Mouse (Mus musculus): Measurements from ENCODE around the gene Slc39a10. TPM values are rescaled to one million over a fixed set of nuclear protein-coding genes. Genes with fewer than 3 reads are reported as not detected.
A peak's percentile ranks its signal among the peaks of the same experiment; 100 is the strongest.

The Slc39a10 gene
- polyA plus RNA-seq, 1 experiment from 2014 or later = 9.8 TPM

DNA sequence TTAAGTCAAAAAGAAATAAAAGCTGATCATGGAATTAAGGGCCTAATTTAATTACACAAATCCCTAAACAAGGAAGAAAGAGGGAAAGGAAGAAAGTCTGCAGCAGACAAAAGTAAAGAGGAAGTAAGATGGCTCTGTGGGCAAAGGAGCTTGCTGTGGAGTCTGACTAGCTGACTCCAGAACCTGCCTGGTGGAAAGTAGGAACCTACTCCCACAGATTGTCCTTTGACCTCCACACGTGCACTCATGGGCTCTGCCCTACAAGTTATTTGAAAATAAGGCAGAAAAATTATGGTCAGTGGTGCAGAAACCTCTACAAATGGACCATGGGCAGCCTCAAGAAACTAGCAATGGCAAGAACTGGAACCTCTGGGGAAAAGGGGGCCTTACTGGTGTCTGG, 32.6 kb downstream of the Slc39a10 start:
- H3K4me3 ChIP-seq = no peak overlapping the region
- no peaks in the 10 kb centered on the region for H3K4me1 ChIP-seq
- H3K9me3 ChIP-seq (replicated peaks) = no peaks in the 10 kb centered on the region
- H3K27me3 ChIP-seq (replicated peaks) = no peaks in the 10 kb centered on the region
- ATAC-seq = no peak
- H3K9ac ChIP-seq = no peak overlapping the region
- H3K36me3 ChIP-seq = no peaks in the 10 kb centered on the region
- WGBS (ENCODE audit: insufficient replicate concordance) = 33% methylated on average over 1 of the region's 1 CpGs
- H3K4me2 ChIP-seq = no peak overlapping the region
- H3K27ac ChIP-seq = no peak overlapping the region

- Histone ChIP-seq H3K4me1 (peaks cover 8% of the 10 kb centered on the region), H3K36me3 (no peaks in the 10 kb centered on the region), H3K9ac (no peak overlapping the region), H3K27me3 (replicated peaks) (no peaks in the 10 kb centered on the region), H3K9me3 (replicated peaks) (no peaks in the 10 kb centered on the region), H3K4me3 (no peak overlapping the region), H3K27ac (no peak overlapping the region), H3K4me2 (no peak overlapping the region)
- 67% methylated on average over 5 of the region's 5 CpGs for WGBS (ENCODE audit: insufficient replicate concordance)
- ATAC-seq = no peak
Measured at GRCm38 (mm10) chr1:46858579-46858978, 34.1 kb downstream of the Slc39a10 start.

GRCm38 (mm10) chr1:46856498-46856897, 36.2 kb downstream of the Slc39a10 start:
- no peak overlapping the region for H3K4me2 ChIP-seq
- H3K9ac ChIP-seq = no peak overlapping the region
- WGBS (ENCODE audit: insufficient replicate concordance) = 40% methylated on average over 4 of the region's 4 CpGs
- ATAC-seq = no peak
- no peaks in the 10 kb centered on the region for H3K9me3 ChIP-seq (replicated peaks)
- H3K4me3 ChIP-seq = no peak overlapping the region
- H3K27ac ChIP-seq = no peak overlapping the region
- H3K27me3 ChIP-seq (replicated peaks) = no peaks in the 10 kb centered on the region
- H3K36me3 ChIP-seq = no peaks in the 10 kb centered on the region
- H3K4me1 ChIP-seq = peaks cover 11% of the 10 kb centered on the region

DNA sequence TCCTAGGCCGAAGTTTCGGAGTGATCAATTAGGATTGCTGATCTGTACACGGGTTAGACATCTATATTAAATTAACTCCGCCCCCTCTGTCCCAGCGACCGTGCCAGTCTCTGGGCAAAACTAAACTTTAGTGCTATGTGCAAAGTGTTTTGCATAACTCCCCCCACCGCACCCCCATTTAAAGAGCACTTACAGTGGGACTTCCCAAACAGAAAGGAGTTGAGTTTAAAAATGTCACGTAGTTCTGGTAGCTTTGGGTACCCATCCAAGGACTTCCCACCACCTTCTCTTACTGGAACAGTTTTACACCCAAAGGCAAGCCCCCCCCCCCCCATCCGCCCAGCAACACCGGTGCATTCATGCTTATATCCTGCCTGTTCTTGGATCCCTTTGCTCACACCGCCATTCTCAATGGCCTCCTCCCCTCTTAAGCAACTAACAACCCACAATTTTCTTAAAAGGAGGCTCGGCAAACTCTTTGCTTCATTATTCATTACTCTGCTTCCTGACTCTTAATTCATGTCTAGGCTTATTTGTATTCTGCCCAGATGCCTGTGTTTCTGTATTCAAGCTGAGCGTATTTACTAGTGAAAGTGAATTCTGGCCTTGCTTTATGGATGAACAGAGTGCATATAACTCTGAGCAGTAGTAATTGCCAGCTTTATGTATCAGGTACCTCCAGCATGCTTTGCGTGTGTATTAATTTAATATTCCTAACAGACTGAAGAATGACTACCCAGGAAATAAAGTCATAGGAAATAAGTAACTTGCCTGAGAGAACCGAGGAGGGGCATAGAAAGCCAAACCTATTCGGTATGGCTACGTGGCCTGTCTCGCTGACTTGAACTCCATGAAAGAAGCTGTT, 38.4 kb downstream of the Slc39a10 start:
- no peak for ATAC-seq

DNA sequence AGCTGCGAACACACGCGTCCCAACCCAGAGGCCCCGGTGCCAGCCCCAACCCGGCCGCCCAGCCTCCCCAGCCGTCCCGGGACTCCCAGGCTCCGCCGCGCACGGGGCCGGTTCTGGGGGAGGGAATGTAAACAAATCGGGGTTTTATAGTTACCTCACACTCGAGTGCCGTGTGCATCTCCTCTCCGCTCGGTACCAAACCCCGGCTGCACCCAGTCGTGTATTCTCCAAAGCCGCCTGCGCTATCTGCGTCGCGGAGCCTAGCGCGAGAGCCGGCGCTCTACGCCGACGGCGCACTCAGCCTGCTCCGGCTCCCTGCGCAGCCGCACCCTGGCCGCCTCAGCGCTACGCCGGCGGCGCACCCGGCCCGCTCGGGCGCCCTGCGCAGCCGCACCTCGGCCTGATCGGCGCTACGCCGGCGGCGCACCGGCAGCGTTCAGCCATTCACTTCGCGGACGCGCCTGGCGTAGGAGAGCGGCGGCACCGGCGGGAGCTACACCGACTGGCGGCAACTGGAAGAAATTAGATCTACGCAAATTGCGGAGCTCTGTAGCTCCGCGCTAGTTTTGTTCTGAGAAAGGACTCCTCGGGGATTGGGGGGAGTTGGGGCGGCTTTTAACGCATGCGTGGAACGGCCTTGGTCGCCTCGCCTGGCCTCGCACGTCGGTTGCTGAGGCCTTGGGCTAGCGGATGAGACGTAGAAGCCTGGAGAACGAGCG, 39.2 kb downstream of the Slc39a10 start:
- H3K4me1 ChIP-seq = peaks cover 20% of the 10 kb centered on the region
- under 1% methylated on average over 86 of the region's 86 CpGs for WGBS (ENCODE audit: insufficient replicate concordance)
- H3K27ac ChIP-seq = peak overlapping the region; percentile 95
- H3K9ac ChIP-seq = peak overlapping the region; percentile 97
- no peaks in the 10 kb centered on the region for H3K27me3 ChIP-seq (replicated peaks)
- H3K36me3 ChIP-seq = no peaks in the 10 kb centered on the region
- peak overlapping the region; percentile 86 for H3K4me3 ChIP-seq
- peak; percentile 94 for ATAC-seq
- H3K9me3 ChIP-seq (replicated peaks) = no peaks in the 10 kb centered on the region
- peak overlapping the region; percentile 93 for H3K4me2 ChIP-seq

More for the DNA sequence above, 38.4 kb downstream of the Slc39a10 start:
- Histone ChIP-seq H3K36me3 (no peaks in the 10 kb centered on the region), H3K4me1 (peaks cover 20% of the 10 kb centered on the region), H3K4me3 (peak overlapping the region; percentile 86), H3K9me3 (replicated peaks) (no peaks in the 10 kb centered on the region), H3K27me3 (replicated peaks) (no peaks in the 10 kb centered on the region), H3K4me2 (peak overlapping the region; percentile 93), H3K27ac (peak overlapping the region; percentile 95), H3K9ac (peak overlapping the region; percentile 73)
- WGBS (ENCODE audit: insufficient replicate concordance) = 28% methylated on average over 18 of the region's 18 CpGs

GRCm38 (mm10) chr1:46852600-46853272, 39.9 kb downstream of the Slc39a10 start:
- H3K27me3 ChIP-seq (replicated peaks) = no peaks in the 10 kb centered on the region
- no peaks in the 10 kb centered on the region for H3K36me3 ChIP-seq
- peaks cover 20% of the 10 kb centered on the region for H3K4me1 ChIP-seq
- peak; percentile 13 for ATAC-seq
- peak overlapping the region; percentile 93 for H3K4me2 ChIP-seq
- 1% methylated on average over 61 of the region's 75 CpGs for WGBS (ENCODE audit: insufficient replicate concordance)
- no peaks in the 10 kb centered on the region for H3K9me3 ChIP-seq (replicated peaks)
- H3K9ac ChIP-seq = peak overlapping the region; percentile 97
- peak overlapping the region; percentile 86 for H3K4me3 ChIP-seq
- peak overlapping the region; percentile 95 for H3K27ac ChIP-seq

- Histone ChIP-seq H3K9me3 (replicated peaks) (no peaks in the 10 kb centered on the region), H3K4me1 (peaks cover 20% of the 10 kb centered on the region), H3K27ac (peak overlapping the region; percentile 95), H3K4me3 (peak overlapping the region; percentile 86), H3K36me3 (no peaks in the 10 kb centered on the region), H3K9ac (peak overlapping the region; percentile 97), H3K27me3 (replicated peaks) (no peaks in the 10 kb centered on the region), H3K4me2 (peak overlapping the region; percentile 93)
- 5% methylated on average over 4 of the region's 4 CpGs for WGBS (ENCODE audit: insufficient replicate concordance)
- no peak for ATAC-seq
Measured at GRCm38 (mm10) chr1:46852216-46852599, 40.4 kb downstream of the Slc39a10 start.

DNA sequence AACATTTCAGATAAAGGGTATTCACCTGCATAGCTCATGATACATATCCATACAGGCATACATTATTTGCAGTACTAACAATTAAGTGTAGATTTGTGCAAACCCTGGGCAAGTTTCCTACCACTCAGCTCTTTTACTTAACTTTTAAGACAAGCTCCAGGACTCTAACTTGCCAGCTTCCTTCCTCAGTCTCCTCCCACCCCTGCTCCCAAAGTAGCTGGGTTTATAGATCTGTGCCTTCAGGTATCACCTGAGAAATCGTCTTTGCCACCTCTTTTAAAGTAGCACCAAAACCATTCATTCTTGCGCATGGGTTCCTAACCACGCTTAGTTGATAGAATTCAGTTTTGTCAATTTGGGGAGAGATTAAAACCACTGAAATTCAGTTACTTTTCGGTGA, 41.1 kb downstream of the Slc39a10 start:
- H3K4me3 ChIP-seq = no peak overlapping the region
- H3K9me3 ChIP-seq (replicated peaks) = no peaks in the 10 kb centered on the region
- WGBS (ENCODE audit: insufficient replicate concordance) = 48% methylated on average over 4 of the region's 4 CpGs
- 0 out of 2 replicates have a peak overlapping the region, but pooled peaks have one; percentile 30 for H3K27ac ChIP-seq
- H3K4me1 ChIP-seq = peaks cover 20% of the 10 kb centered on the region
- no peak overlapping the region for H3K9ac ChIP-seq
- no peaks in the 10 kb centered on the region for H3K36me3 ChIP-seq
- no peak for ATAC-seq
- H3K4me2 ChIP-seq = peak overlapping the region; percentile 93
- no peaks in the 10 kb centered on the region for H3K27me3 ChIP-seq (replicated peaks)

- Histone ChIP-seq H3K4me2 (no peak overlapping the region), H3K27me3 (replicated peaks) (no peaks in the 10 kb centered on the region), H3K4me3 (no peak overlapping the region), H3K36me3 (no peaks in the 10 kb centered on the region), H3K9ac (no peak overlapping the region), H3K4me1 (peaks cover 19% of the 10 kb centered on the region), H3K9me3 (replicated peaks) (no peaks in the 10 kb centered on the region), H3K27ac (no peak overlapping the region)
- WGBS (ENCODE audit: insufficient replicate concordance) = 45% methylated on average over 1 of the region's 1 CpGs
- no peak for ATAC-seq
Measured at GRCm38 (mm10) chr1:46849758-46850157, 42.9 kb downstream of the Slc39a10 start.

GRCm38 (mm10) chr1:46845221-46845620, 47.4 kb downstream of the Slc39a10 start:
- no peaks in the 10 kb centered on the region for H3K4me1 ChIP-seq
- H3K27ac ChIP-seq = no peak overlapping the region
- no peak overlapping the region for H3K4me3 ChIP-seq
- no peak for ATAC-seq
- no peak overlapping the region for H3K4me2 ChIP-seq
- no peak overlapping the region for H3K9ac ChIP-seq
- H3K36me3 ChIP-seq = no peaks in the 10 kb centered on the region
- no peaks in the 10 kb centered on the region for H3K9me3 ChIP-seq (replicated peaks)
- no peaks in the 10 kb centered on the region for H3K27me3 ChIP-seq (replicated peaks)
- WGBS (ENCODE audit: insufficient replicate concordance) = 59% methylated on average over 5 of the region's 5 CpGs

DNA sequence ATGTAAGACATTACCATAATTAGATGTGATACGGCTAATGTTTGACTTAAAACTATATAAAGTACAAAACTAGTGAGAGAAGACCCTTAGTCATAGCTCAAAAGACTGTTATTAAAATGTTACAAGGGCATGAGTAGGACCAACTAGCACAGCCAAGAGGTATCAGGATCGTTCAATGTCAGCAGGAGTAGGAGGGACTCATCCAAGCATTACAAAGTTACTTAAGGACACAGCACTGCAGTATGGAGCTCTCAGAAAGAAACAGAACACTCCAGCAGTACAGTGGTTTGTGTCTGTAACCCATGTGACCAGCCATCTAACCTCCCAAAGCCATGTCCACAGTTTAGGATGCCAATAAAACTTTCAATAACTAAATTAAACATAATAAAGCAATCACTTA, 48.4 kb downstream of the Slc39a10 start:
- no peak overlapping the region for H3K4me3 ChIP-seq
- 77% methylated on average over 2 of the region's 2 CpGs for WGBS (ENCODE audit: insufficient replicate concordance)
- H3K27me3 ChIP-seq (replicated peaks) = no peaks in the 10 kb centered on the region
- no peaks in the 10 kb centered on the region for H3K36me3 ChIP-seq
- H3K9ac ChIP-seq = no peak overlapping the region
- no peaks in the 10 kb centered on the region for H3K4me1 ChIP-seq
- ATAC-seq = no peak
- no peak overlapping the region for H3K4me2 ChIP-seq
- H3K27ac ChIP-seq = no peak overlapping the region
- H3K9me3 ChIP-seq (replicated peaks) = no peaks in the 10 kb centered on the region

GRCm38 (mm10) chr1:46843406-46843805, 49.2 kb downstream of the Slc39a10 start:
- Histone ChIP-seq H3K4me2 (no peak overlapping the region), H3K36me3 (no peaks in the 10 kb centered on the region), H3K9me3 (replicated peaks) (no peaks in the 10 kb centered on the region), H3K27me3 (replicated peaks) (no peaks in the 10 kb centered on the region), H3K4me1 (no peaks in the 10 kb centered on the region), H3K4me3 (no peak overlapping the region), H3K27ac (no peak overlapping the region), H3K9ac (no peak overlapping the region)
- no peak for ATAC-seq
- 61% methylated on average over 4 of the region's 4 CpGs for WGBS (ENCODE audit: insufficient replicate concordance)
